Mouse (Mus musculus) urinary bladder, adult 18-20 months (tissue): ENCODE data around the gene Tcp11l1.

Experiments
- DNase-seq, 2 experiments: peaks; one replicate each; pipeline ENCODE4 v3.0.0; 2022; ENCODE audit warnings: low spot score in 2 of 2, mixed read lengths in 2 of 2

Tcp11l1 gene

GRCm38 (mm10) chr2:104712486-104712809, 479 bp upstream of the Tcp11l1 start:
- no peak for DNase-seq

DNA sequence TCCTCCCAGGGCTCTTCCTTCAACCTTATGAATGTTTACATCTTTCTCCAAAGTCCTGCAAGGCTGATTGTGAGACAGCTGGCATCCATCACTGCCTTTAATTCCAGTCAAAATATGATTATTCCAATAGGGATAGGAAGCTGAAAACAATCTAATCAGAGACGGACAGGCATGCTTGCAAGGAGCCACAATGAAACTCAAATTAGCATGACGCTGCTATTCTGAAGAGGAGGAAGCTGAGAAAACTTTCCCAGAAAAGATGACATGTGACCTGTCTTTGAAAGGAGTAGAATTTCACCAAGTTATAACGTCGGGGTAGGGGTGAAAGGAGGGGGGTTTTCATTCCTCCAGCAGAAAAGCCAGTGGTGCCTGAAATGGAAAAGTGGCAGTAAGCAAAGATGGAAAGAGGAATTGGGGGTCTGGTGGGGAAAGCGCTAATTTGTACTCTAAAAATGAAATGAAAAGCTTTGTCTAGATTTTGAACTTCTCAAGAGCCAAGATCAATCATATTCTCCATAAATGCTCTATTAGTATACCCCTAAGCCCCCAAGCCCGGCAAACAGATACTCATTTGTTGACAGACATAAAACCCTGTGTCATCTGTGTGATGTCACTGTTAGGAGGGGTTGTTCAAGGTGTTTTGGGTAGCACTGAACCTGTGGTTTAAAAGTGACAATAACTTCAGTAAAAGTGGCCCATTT, 1.1 kb downstream of the Tcp11l1 start:
- no peak for DNase-seq

DNA sequence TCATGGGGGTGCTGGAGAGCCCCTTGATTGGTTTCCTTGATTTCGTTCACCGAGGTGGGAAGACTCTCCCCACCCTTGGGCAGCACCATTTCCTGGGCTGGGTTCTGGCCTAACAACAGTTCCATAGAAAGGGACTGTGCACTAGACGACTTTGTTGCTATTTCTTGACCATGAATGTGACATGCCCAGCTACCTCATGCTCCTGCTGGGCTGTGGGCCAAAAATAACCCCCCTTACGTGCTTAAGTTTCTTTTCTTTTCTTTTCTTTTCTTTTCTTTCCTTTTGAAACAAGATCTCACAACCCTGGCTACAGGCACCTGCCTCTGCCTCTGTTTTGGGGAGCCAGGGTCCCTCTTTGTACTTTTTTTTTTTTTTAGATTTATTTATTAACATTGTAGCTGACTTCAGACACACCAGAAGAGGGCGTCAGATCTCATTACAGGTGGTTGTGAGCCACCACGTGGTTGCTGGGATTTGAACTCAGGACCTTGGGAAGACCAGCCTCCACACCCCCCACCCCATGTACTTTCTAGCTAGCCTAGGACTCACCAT, 2.1 kb downstream of the Tcp11l1 start:
- DNase-seq = no peak

DNA sequence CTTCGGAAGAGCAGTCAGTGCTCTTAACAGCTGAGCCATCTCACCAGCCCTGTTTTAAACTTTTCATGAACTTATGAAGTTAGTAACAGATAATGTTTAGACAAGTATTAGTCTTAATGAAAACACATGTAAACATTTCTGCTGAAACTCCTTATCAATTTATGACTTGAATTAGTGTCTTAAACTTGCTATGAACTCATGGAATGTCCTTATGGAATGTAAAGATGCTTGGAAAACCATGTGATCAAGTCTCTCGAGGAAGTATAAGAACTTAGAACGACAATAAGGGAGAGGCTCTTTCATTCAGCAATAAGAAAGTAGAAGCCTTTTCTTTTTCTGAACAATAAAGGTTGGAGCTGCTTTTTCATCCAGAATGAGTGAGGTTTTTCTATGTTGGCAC, 7.6 kb downstream of the Tcp11l1 start:
- no peak for DNase-seq

DNA sequence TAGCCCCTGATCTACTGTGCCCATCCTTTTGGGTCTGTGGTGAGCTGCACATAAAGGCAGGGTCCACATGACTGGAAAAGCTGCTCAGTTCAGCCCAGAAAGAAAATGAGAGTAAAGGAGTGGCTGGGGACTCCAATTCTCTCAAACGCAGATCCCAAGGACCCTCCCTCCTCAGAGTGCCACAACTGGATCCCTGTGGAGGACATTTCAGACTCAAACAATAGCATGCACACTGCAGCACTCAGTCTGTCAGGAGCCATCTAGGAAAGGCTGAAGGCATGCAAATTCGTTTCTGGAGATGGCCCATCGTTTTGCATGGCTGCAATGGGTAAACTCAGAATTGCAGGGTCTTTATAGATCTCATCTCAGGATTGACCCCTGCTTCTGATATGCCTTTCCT, 8.8 kb downstream of the Tcp11l1 start:
- no peak for DNase-seq

DNA sequence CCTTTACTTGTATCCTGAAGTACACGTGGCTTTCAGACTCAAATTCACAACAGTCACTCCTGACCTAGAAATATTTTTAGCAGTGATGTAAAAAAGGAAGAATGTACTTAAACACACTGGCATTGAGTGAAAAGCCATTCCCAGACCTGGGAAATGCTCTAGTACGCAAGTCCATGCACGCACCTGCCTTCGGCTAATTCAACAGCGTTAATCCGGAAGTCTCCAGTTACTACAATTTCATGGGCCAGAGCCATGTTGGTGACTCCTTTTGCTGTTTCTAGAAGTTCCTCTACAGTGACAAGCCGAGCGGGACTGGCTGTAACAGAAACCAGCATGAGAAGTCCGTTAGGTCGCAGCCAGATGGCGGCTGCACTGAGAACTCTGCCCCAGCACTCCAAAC, 12.3 kb downstream of the Tcp11l1 start:
- peak in 1 of 2 experiments; percentile 36 for DNase-seq

DNA sequence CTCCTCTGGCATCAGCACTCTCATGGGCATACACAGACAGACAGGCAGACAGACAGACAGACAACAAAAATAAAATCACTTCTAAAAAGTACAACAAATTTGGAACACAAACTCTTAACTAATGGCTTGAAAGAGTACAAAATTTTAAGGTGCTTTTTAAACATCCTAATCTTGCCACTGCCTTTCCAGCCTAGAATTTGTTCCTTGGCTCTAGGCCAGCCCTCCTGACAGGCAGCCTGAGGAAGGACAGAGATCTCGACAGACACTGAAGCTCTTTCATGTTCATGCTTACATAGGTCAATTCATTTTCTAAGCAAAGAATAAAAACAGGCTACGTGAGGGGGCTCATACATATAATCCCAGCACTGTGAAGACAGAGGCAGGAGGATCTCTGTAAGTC, 19.4 kb downstream of the Tcp11l1 start:
- no peak for DNase-seq

- no peak for DNase-seq
Measured at GRCm38 (mm10) chr2:104690720-104691119, 21.2 kb downstream of the Tcp11l1 start.

DNA sequence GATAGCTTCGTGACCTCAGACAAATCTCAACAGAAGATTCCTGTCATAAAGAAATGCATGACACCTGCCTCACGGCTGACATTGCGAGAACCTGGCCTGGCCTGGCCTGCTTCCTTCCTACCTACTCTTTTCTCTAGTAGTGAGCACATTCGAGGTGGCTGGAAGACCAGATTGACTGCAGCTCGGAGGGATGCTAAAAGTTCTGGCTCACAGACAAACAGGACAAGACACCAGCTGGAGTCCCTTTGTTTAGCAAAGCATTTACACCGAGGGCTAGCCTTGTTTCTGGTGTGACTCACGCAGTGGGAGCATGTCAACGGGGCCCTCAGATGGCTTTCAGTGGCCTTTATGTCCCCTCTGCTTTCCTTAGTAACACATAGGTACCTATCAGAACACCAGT, 23.2 kb downstream of the Tcp11l1 start:
- DNase-seq = no peak

DNA sequence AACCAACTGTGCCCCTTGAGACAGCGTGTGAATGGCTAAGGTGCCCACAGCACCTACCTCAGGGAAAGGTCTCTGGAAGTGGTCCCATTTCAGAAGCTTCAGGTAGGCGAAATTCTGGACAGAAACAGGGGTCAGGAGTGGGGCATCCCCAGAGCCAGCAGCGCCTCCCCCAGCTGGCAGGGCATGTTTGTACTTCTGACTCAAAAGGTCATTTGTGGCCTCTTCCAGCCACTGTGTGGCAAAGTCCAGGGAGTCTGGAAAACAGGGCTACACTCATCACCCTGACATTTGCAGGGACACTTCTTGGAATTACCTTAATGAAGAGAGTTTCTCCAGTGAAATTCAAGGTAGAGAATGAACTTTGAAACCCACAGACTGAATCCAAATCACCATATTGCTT, 23.6 kb downstream of the Tcp11l1 start:
- no peak for DNase-seq

DNA sequence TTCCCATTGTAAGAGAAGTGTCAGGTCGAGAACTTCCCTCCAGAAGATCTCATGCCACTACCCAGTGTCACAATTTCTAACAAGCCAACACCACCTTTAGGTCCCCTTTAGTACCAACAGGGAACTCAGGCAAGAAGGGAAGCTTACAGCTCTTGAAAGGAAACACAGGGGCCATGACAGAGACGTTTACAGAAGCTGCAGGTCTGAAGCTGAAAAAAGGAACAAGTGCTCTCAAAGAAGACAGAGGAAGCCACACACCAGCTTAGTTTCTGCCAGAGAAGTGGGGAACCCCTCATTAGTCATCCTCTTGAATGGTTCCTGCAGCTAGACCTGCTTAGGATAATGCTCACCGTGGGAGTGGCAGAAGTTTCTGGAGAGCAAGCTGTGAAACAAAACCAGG, 24.7 kb downstream of the Tcp11l1 start:
- no peak for DNase-seq

DNA sequence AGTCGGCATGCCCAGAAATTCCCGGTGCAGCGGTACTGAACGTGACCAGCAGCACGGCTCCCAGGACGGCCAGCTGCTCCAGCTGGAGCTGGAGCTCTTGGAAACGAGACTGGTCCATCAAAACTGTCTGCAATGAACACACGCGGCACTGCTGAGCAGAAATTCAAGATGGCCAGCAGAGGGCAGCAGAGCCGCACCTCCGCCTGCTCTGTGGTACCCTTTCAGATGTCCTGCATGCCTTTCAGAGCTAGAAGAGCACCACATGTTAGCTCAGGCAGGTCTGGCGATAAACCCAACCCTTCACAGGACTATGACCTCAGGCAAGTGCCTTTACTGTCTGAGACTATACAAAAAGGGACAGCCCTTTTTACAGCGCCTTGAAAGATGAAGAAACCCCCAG, 26.6 kb downstream of the Tcp11l1 start:
- peak; percentile 49 to 59 for DNase-seq

- DNase-seq = no peak
Measured at GRCm38 (mm10) chr2:104684771-104685170, 27.2 kb downstream of the Tcp11l1 start.

DNA sequence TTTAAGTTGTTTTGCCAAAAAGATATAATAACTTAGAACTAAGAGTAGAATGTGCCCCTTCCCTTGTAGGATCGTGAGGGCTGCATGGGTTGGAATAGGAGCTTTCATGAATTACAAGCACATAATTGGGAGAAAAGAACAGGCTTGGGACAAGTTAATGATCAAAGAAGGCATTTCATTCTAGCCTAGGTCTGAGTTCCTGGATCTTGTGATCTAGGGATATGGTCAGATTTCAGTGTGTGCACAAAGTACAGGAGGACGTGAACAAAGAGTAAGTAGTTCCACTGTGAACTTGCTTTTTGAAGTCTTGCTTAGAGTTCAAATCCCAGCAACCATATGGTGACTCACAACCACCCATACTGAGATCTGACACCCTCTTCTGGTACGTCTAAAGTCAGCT, 34.6 kb downstream of the Tcp11l1 start:
- no peak for DNase-seq

DNA sequence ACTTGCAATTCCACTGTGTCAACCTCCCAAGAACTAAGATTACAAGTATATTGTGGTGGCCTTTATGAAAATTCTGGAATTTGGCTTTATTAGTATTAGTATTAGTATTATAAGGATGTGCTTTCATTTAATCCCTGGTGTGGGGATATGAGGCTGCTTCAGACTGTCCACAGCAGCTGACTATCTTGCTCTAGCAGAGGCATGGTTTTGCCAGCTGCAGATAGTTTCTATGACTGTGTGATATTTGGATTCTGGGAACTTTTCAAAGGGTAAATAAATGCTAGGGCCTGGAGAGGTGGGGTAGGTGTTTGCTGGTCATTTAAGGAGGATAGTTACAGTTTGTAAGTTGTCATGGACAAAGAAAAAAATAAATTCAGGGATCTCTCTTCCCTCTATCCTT, 40.2 kb downstream of the Tcp11l1 start:
- no peak for DNase-seq

DNA sequence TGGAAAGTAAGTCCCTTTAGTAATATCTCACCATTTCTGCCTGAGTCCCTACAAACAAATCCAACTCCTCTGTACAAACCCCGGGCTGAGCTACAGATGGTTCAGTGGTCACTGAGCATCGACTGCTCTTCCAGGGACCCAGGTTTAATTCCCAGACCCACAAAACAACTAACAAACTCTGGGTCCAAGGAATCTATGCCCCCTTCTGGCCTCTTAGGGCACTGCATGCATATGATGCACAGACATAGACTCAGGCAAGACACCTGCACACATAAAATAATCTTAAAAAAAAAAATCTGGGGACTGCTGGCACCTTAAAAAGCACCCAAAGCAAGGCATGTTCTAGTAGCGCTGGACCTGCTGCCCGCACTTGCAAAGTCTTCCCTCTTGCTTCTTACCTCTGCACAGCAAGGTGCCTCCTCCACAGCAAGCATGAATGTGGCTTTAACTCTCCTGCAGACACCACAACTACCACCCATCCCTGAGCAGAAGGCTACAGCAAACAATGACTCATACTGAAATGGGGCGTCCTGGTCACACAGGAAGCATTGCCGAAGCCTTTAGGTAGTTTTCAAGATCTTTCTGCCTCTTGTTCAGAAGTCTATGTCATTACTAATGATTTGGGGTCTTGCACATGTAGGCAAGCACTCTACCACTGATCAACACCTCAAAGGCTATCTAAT, 42.7 kb downstream of the Tcp11l1 start:
- DNase-seq = peak in 1 of 2 experiments; percentile 24

- no peak for DNase-seq
Measured at GRCm38 (mm10) chr2:104663372-104664100, 48.4 kb downstream of the Tcp11l1 start.

DNA sequence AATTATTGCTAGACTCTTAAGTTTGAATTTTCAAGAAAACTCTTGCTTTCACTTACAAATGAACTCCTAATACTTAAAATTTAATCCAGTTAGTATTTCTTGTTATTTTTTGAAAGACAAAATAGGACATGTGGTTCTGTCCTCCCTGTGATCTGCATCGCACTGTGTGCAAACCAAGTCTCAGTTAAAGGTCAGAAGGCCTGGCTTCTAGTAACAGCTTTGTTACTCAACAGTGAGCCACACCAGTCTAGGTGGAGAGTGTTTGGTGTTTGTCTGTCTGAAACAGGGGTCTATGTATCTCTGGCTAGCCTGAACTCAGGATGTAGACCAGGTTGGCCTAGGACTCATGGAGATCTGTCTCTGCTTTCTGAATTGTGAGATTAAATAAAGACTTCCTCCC, 53.3 kb downstream of the Tcp11l1 start:
- DNase-seq = no peak

- DNase-seq = no peak
Measured at GRCm38 (mm10) chr2:104615985-104616711, 95.8 kb downstream of the Tcp11l1 start.

DNA sequence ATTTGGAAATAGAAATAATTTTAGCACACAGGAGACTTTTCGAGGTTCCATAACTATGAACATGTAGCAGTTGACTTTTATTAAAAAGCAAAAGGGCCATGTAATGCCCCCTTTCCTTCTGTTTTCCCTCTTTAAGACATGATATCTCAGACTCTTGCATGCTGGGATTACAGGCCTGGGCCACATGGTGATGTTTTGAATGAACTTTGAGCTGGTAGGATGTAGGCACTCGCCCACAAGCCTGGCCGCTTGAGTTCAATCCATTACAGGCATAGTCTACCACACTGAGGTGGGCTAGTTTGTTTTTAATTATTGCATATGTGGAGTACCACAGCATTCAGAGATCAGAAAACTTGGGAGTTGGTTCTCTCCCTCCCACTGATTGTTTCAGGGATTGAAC, 97.2 kb downstream of the Tcp11l1 start:
- DNase-seq = no peak
